Comparison of ENCODE assay signal across 24 mouse cellular contexts in genomic region chr4:147962781-147963180, GRCm38 (mm10). TPM values are rescaled to one million over a fixed set of nuclear protein-coding genes. Genes with fewer than 3 reads are reported as not detected.
A peak's percentile ranks its signal among the peaks of the same experiment; 100 is the strongest.
DNase-seq lines count a peak whose midpoint lies in the region; ATAC-seq and TF ChIP-seq lines count a peak whose summit lies in the region.
"Had no signal": no experiment of that assay in that cellular context is flagged by ENCODE, and none has a peak within 500 bp of the region (broad histone marks: within the 10 kb centered on the region; RNA-seq: fewer than 3 reads in every experiment).

No protein-coding gene starts in this region.

- TF ChIP-seq CTCF in E14TG2a.4 (conservative IDR thresholded peaks at IDR 0.05; ENCODE audit: low read length): no peak

- peaks cover 1% of the 10 kb centered on the region for H3K27me3 ChIP-seq in E14TG2a.4 (ENCODE audit: insufficient read depth, low read length)
- H3K27me3 ChIP-seq in heart, embryonic 16.5 days (ENCODE audit: control insufficient read depth, insufficient read depth, low read length): no peaks in the 10 kb centered on the region
- H3K27me3 ChIP-seq: embryonic facial prominence, embryonic 13.5 days had no signal

- no peak overlapping the region for H3K27ac ChIP-seq in brown adipose tissue, adult 24 weeks (replicated peaks; ENCODE audit: low read depth, low read length)
- peak overlapping the region; percentile 74 for H3K27ac ChIP-seq in heart, embryonic 16.5 days (ENCODE audit: low read length)
- H3K27ac ChIP-seq: embryonic facial prominence, embryonic 13.5 days; hindbrain, embryonic 14.5 days had no signal

- WGBS in heart, embryonic 16.5 days: 35% methylated on average over 6 of the region's 6 CpGs

- DNase-seq in heart, adult 11 months: peak; percentile 95
- no peak for DNase-seq in heart, postnatal 36 days
- DNase-seq in layer of hippocampus, postnatal 10 days (ENCODE audit: low spot score in 2 of 2): no peak
- DNase-seq in thymus, postnatal 36 days: no peak
- DNase-seq in frontal cortex, adult 2 months (ENCODE audit: extremely low spot score in 1 of 2, low spot score in 1 of 2): no peak
- DNase-seq: adrenal gland, postnatal 10 days; cerebellum, adult 2 months; kidney, adult 11 months; lung, postnatal 10 days had no signal

- H3K36me3 ChIP-seq in E14TG2a.4 (ENCODE audit: insufficient read depth, low read length): no peaks in the 10 kb centered on the region
- H3K36me3 ChIP-seq in heart, embryonic 16.5 days (ENCODE audit: control insufficient read depth, insufficient read depth): no peaks in the 10 kb centered on the region
- H3K36me3 ChIP-seq: embryonic facial prominence, embryonic 13.5 days had no signal

- no peak overlapping the region for H3K9ac ChIP-seq in heart, embryonic 16.5 days (ENCODE audit: low read length)
- H3K9ac ChIP-seq: embryonic facial prominence, embryonic 13.5 days; hindbrain, embryonic 14.5 days had no signal

- intact Hi-C loops in heart, postnatal 36 days (cut with DNase I): no loop called here

- H3K4me3 ChIP-seq in E14TG2a.4 (replicated peaks; ENCODE audit: low read length): 0 out of 2 replicates have a peak overlapping the region, but pooled peaks have one; percentile 2
- 0 out of 2 replicates have a peak overlapping the region, but pooled peaks have one; percentile 7 for H3K4me3 ChIP-seq in brown adipose tissue, adult 24 weeks (ENCODE audit: insufficient read depth, low read depth, low read length)
- no peak overlapping the region for H3K4me3 ChIP-seq in heart, embryonic 16.5 days (ENCODE audit: low read length)
- H3K4me3 ChIP-seq: embryonic facial prominence, embryonic 13.5 days had no signal

- peaks cover 22% of the 10 kb centered on the region for H3K4me1 ChIP-seq in E14TG2a.4 (replicated peaks; ENCODE audit: low read depth, low read length)
- peaks cover 6% of the 10 kb centered on the region; the same call in 1 of the 2 replicates for H3K4me1 ChIP-seq in brown adipose tissue, adult 24 weeks (ENCODE audit: control insufficient read depth, insufficient read depth, insufficient read length, low read length)
- peaks cover 18% of the 10 kb centered on the region for H3K4me1 ChIP-seq in heart, embryonic 16.5 days (ENCODE audit: control insufficient read depth, insufficient read depth, low read length)
- H3K4me1 ChIP-seq: embryonic facial prominence, embryonic 13.5 days had no signal

- ATAC-seq in heart, embryonic 16.5 days (replicated peaks; ENCODE audit: extremely low read depth, insufficient read depth, low FRiP score): no peak

- no peaks in the 10 kb centered on the region for H3K9me3 ChIP-seq in E14TG2a.4 (ENCODE audit: low read length)
- H3K9me3 ChIP-seq in heart, embryonic 16.5 days (replicated peaks; ENCODE audit: control insufficient read depth, low read length): no peaks in the 10 kb centered on the region
- H3K9me3 ChIP-seq: embryonic facial prominence, embryonic 13.5 days had no signal

- H3K4me2 ChIP-seq in heart, embryonic 16.5 days (ENCODE audit: low read depth, low read length): no peak overlapping the region
- H3K4me2 ChIP-seq: embryonic facial prominence, embryonic 13.5 days; hindbrain, embryonic 14.5 days had no signal

RNA-seq across cellular contexts. Expression of gene 2510039O18Rik, which starts 22.1 kb away (rescaled TPM):
- 10 to 100 TPM; 37.2 to 41.2 TPM for total RNA-seq in heart, postnatal 36 days (2021)
- 18.7 and 19.7 TPM in 2 replicates for polyA plus RNA-seq in brown adipose tissue, adult 24 weeks (2012; ENCODE audit: insufficient read depth, insufficient read length, missing spikeins)
- 12.1 and 14.2 TPM in 2 replicates for polyA plus RNA-seq in heart, embryonic 16.5 days (2015; fragmentation: Nextera tagmentation; extraction: Ambion mirVana)
- 10 to 100 TPM; 29.0 to 29.3 TPM for total RNA-seq in layer of hippocampus, postnatal 10 days (2021)
- 32.6 and 32.9 TPM in 2 replicates for polyA plus RNA-seq in frontal cortex, adult 2 months (2012; rRNA removed)

RNA-seq across cellular contexts. Expression of gene Nppb, which starts 22.8 kb away (rescaled TPM):
- 100 to 1,000 TPM in 1 of 2 experiments, 10 to 100 TPM in 1; 93.0 to 227 TPM for total RNA-seq in heart, postnatal 36 days (2021)
- polyA plus RNA-seq in brown adipose tissue, adult 24 weeks (2012; ENCODE audit: insufficient read depth, insufficient read length, missing spikeins): not detected in 2 replicates
- 159 and 197 TPM in 2 replicates for polyA plus RNA-seq in heart, embryonic 16.5 days (2015; fragmentation: Nextera tagmentation; extraction: Ambion mirVana)
- not detected for total RNA-seq in layer of hippocampus, postnatal 10 days (2021)
- 0.15 and 0.16 TPM in 2 replicates for polyA plus RNA-seq in frontal cortex, adult 2 months (2012; rRNA removed)
- total RNA-seq: adrenal gland, postnatal 10 days; common myeloid progenitor, adult 5-6 weeks; gastrocnemius, postnatal 4 days; layer of hippocampus, postnatal 25 days; left cerebral cortex, postnatal 14 days; megakaryocyte, adult 5-6 weeks; midbrain, postnatal 0 days had no signal
- polyA plus RNA-seq: liver, embryonic 16.5 days; midbrain, postnatal 0 days; spleen, adult 2 months; stomach, embryonic 16.5 days had no signal

RNA-seq across cellular contexts. Expression of gene Plod1, which starts 26.2 kb away (rescaled TPM):
- total RNA-seq in heart, postnatal 36 days (2021): 10 to 100 TPM; 71.3 to 89.9 TPM
- 24.8 and 28.6 TPM in 2 replicates for polyA plus RNA-seq in brown adipose tissue, adult 24 weeks (2012; ENCODE audit: insufficient read depth, insufficient read length, missing spikeins)
- polyA plus RNA-seq in heart, embryonic 16.5 days (2015; fragmentation: Nextera tagmentation; extraction: Ambion mirVana): 58.5 and 62.7 TPM in 2 replicates
- total RNA-seq in layer of hippocampus, postnatal 10 days (2021): 10 to 100 TPM; 24.0 to 26.0 TPM
- polyA plus RNA-seq in frontal cortex, adult 2 months (2012; rRNA removed): 18.8 and 20.3 TPM in 2 replicates

RNA-seq across cellular contexts. Expression of gene Nppa, which starts 37.7 kb away (rescaled TPM):
- 1,000 to 10,000 TPM; 1,742 to 1,804 TPM for total RNA-seq in heart, postnatal 36 days (2021)
- not detected in 2 replicates for polyA plus RNA-seq in brown adipose tissue, adult 24 weeks (2012; ENCODE audit: insufficient read depth, insufficient read length, missing spikeins)
- 4,431 and 6,649 TPM in 2 replicates for polyA plus RNA-seq in heart, embryonic 16.5 days (2015; fragmentation: Nextera tagmentation; extraction: Ambion mirVana)
- under 1 TPM in 1 of 2 experiments, not detected in 1; 0.43 TPM for total RNA-seq in layer of hippocampus, postnatal 10 days (2021)
- polyA plus RNA-seq in frontal cortex, adult 2 months (2012; rRNA removed): 13.9 and 14.6 TPM in 2 replicates
- total RNA-seq: adrenal gland, postnatal 10 days; common myeloid progenitor, adult 5-6 weeks; ES-E14; gastrocnemius, postnatal 4 days; layer of hippocampus, postnatal 25 days; megakaryocyte, adult 5-6 weeks had no signal
- polyA plus RNA-seq: cerebellum, adult 2 months; liver, embryonic 16.5 days had no signal

RNA-seq across cellular contexts. Expression of gene Mfn2, which starts 58.3 kb away (rescaled TPM):
- total RNA-seq in heart, postnatal 36 days (2021): 100 to 1,000 TPM; 670 to 699 TPM
- 156 and 170 TPM in 2 replicates for polyA plus RNA-seq in brown adipose tissue, adult 24 weeks (2012; ENCODE audit: insufficient read depth, insufficient read length, missing spikeins)
- 164 and 184 TPM in 2 replicates for polyA plus RNA-seq in heart, embryonic 16.5 days (2015; fragmentation: Nextera tagmentation; extraction: Ambion mirVana)
- 100 to 1,000 TPM; 149 to 175 TPM for total RNA-seq in layer of hippocampus, postnatal 10 days (2021)
- 100 and 102 TPM in 2 replicates for polyA plus RNA-seq in frontal cortex, adult 2 months (2012; rRNA removed)

Comparison
In these comparisons a context has a peak if more than half of its experiments do, and no peak if none do; other contexts are left out.
1. RNA of gene Nppb, which starts 22.8 kb away (polyA plus RNA-seq): 159 to 197 TPM in heart, embryonic 16.5 days; 0.15 to 0.16 TPM in frontal cortex, adult 2 months and not detected in brown adipose tissue, adult 24 weeks; every median in the first group is over 100 times any median in the second.